Mouse (Mus musculus) naive thymus-derived CD4-positive, alpha-beta T cell, adult 2 months (primary cell): ENCODE measurements around the gene Man1c1.

Experiments
- DNase-seq: peaks from one replicate; pipeline ENCODE4 v3.0.0-alpha.2; 2011; ENCODE audit warnings: low read depth

Gene Man1c1

DNA sequence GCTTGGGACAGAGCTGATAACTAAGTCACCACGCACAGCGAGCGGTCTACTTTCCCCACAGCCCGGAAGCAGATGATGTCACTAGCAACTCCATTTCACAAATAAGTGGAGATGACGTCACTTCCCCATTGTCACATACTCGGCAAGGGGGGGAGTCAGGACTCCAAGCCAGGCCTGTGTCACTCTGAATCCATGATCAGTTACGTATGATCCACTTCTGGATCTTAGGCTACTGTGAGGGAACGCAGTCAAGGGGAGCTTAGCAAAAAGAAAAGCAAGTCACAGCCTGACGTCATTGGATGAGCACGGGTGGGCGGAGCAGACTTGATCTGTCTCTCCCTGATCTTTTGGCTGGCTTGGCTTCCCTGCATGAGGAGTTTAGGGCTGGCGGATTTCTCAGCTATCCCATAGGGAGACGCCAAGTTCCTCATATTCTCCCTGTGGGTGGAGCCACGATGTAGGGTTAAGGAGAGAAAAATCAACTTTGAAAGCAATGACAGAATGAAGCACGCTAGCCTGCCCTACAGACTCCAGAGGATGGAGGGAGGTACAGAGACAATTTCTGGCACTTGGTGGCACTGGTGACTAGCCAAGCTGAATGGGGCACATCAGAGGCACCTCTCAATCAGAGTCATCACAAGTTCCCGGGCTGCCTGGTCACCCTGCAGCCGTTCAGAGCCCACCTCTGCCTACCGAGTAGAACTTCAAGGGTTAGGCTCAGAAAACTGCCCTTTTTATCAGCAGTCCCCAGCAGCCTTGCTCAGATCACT lies 155.7 kb downstream of the Man1c1 start:
- DNase-seq, result peak; percentile 40

DNA sequence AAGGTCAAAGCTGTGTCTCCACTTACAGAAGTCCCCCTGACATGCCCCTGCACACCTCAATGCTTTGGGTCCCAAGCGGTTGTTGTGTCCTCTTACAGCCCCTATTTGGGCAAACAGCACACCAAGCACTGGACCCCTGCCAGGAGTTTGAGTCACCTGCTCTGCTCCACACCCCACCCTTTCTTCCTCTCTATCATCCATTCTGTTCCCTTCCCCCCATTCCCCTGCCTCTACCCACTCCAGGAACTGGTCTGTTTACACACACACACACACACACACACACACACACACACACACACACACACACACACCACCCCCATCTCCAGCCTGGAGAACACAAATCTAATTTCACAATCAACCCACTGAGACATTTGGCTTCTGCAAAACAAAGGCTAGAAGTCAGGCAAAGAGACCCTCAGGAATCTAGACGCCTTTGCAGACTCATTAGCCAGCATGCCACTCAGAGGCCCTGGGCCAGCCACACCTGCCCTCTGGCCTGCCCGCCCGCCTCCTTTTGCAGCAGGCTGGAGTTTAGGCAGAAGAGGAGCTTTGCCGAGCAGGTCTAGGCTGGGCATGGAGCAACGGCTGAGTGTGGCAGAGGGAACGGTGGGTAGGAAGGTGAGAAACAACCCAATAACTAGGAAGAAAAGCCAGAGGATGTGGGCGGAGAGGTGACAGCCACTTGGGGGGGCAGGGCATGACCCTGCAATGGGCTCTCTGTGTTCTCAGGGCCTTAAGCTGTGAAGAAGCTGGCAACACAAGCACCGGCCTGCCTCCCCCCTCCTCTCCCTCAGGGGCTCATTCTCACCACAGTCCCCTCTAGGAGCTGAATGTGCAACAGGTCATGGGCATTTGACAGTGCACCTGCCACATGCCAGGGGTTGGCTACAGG lies 157.0 kb downstream of the Man1c1 start:
- DNase-seq, result no peak

DNA sequence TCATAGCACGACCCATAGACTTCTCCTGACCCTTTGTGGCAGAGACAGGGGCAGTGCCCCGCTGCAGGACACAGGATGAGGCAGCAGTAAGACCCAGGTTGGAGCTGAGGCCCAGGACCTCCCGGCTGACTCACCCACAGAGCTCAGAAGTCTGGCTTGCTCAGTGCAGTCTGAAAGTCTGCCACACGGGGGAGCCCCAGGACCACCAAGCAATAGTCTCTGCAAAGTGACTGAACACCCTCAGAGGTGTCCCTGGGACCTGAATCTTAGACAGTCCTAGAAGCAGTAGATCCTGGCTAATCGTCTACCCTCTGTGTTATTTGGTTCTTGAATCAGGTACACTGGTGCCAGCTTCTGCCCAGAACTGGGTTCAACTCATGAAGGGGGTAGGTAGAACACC lies 160.8 kb downstream of the Man1c1 start:
- DNase-seq, result peak; percentile 94

DNA sequence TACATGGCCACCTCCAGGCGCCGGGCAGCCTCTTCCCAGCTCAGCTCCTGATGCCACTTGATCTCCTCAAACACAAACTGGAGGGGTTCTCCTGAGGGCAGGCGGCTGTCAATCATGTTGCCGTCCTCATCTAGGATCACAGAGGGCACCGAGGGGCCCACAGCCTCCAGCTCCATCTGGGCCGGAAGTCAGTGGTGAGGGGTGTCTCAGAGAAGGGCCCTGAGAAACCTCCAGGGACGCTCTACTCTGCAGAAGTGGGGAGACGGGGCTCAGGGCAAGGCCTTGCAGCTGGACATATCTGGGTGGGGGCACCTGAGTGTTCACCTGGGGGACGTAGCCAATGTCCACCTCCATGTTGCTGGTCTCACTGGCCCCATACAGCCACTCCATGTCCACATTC lies 161.4 kb downstream of the Man1c1 start:
- no peak for DNase-seq

DNA sequence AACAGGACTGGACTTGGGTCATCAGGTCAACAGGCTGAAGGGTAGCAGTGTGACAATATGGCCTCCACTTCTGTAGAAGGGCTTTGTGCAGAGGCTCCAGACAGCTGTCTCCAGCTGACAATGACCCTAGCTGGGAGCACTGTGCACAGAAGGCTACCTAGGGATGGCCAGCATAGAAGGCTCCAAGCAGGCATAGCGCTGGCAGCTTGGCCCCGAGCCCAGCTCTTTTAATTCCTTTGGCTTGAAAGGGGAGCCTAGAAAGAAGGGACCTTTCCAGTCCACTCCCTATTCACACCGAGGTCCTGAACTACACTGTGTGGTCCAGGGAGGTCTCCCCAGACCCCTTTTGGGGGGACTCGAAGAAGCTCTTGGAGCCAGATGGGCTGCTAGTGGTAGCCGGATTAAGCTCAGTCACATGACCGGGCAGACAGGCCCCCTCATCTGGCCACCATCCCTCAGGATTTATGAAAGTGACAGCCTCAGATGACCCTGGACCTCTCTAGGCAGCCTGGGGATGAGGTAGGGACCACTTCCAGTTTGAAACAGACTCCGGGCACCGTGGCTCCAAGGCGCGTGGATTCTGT lies 165.0 kb downstream of the Man1c1 start:
- DNase-seq, result no peak

DNA sequence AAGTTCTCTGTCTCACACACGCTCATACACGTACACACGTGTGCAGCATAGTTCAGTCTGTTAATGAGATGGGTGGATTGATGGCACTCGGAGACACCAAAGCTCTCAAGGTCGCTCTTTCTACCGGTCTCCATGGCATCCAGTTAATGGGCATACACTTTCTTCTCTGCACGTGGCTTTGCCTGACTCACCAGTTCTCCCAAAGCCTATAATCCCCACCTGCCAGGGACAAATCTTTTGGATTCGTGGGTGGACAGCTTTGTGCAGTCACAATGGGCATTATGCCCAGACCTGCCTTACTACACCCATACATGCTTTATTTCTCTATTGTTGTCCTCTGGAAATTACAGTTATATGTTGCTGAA lies 168.3 kb downstream of the Man1c1 start:
- no peak for DNase-seq

DNA sequence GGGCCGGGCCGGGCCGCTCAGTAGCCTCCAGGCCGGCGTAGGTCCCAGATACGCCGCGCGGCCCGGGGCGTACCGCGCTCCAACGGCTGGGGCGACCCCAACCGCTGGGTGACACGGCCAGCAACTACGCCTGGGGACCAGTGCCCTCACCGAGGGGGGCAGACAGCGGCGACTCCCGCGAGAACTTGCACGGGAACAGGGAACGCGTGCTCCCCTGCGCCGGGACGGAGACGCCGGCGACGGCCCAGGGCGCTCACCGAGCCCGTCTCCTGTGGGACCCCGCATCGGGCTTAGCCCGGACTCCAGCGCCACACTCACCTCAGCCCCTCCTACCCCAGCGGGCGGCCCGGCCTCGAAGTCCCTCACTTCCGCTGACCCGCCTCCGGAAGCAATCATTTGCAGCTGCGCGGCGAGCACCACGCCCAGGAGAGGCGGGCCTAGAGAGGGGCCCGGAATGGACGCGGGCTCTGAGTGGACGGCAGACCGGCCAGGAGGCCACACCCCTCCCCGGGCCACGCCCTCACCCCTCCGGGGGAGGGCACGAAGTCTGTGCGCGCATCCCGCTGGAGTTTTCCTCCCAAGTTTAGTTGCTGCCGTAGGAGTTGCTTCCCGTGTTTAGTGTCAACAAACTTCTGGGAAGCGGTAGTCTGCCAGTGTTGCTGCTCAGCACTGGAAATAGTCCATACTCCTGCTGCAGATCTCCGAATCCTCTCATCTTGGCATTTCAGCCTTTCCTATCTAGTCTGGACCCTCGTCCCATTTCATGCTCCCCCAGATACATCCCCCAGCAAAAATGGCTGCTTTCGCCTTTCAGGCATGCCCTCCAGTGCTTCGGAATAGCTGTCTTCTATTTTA lies 168.9 kb downstream of the Man1c1 start, which contains the start of gene Mtfr1l:
TSS of gene Mtfr1l (minus strand) at position 456 of the 855 bp plus-strand sequence.
- peak; percentile 96 for DNase-seq

DNA sequence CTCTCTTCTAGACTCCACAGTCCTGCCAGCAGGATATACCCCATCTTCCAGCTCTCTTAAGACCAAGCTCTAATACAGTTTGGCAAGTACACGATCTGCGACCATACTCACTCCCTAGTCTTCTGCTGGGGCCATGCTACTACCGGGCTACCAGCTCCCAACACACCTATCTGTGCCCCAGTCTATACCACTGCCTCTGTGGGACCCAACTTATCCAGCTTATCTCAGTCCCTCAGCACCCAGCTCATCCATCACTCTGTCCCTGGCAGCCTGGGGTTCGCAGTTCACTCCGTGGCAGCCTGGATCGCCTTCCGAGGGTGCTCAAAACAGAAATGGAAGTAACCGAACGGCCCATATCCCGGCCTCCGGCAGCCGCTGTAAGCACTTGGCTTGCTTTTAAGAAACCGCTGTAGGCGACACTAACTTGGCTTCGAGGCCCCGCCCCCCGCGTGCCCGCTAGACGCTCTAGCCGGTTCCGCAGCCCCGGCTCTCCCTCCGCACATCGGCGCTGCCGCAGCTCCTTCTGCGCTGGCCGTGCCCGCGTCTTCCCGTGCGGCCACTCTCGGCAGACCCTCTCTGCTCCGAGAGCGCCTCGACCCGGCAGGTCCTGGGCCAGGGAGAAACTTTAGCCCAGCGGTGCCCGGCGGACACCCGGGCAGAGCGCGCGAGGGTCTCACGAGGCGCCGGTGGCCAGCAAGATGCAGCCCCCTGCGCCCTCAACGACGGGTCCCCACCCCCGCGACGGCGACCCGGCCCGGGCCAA lies 169.8 kb downstream of the Man1c1 start:
- peak; percentile 85 for DNase-seq

DNA sequence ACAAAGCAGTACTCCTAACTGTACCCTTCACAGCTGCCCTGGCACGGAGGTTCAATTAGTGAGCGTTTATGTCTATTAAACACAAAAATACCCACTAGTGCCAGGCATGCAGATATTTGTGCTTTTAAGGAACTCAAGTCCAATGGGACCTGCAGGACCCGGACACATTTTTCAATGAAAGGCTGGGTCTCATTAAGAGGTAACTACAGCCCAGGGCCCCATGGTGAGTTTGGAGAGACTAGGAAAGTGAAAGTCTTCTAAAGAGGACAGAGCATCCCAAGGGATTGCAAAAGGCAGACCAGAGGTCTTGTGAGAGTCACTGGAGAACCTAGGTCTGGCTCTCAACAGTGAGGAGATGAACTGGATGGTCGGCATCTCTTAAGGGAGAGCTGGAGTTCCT lies 170.7 kb downstream of the Man1c1 start:
- DNase-seq, result no peak

DNA sequence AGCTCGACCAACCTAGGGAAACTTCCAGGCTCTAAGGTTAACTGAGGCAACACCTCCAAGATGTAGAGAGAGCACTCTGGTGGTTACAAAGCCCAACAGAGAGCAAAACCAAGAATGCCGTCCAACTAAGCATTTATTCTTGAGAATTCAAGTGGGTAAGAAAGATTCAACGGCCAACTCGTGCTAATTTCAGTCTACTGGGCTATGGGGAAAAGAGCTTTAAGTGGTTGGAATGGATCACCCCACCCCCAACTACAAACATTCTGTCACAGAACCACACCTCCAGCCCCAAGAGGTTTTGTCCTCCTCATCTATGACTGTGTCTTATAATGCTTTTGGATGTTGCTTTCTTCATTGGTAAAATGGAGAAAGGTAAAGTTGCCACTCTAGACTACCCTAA lies 171.2 kb downstream of the Man1c1 start:
- no peak for DNase-seq

DNA sequence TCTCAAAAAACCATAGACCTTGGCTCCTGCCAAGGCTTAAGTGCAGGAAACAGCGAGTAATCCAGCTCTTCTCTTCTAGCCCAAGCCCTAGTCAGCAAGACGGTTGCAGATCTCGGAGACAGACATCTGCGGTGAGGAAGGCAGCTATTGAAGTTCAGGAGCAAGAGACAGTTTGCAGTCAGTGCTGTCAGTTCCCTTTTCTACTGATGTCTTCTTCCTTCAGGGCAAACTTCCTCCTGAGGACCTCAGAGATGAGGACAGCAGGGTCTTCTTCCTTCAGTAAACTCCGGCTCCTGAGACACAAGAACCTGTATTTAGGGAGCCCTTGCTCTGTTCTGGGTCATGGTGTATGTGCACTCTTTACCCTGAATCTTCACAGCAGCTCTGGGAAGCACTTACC lies 177.9 kb downstream of the Man1c1 start:
- DNase-seq, result no peak

DNA sequence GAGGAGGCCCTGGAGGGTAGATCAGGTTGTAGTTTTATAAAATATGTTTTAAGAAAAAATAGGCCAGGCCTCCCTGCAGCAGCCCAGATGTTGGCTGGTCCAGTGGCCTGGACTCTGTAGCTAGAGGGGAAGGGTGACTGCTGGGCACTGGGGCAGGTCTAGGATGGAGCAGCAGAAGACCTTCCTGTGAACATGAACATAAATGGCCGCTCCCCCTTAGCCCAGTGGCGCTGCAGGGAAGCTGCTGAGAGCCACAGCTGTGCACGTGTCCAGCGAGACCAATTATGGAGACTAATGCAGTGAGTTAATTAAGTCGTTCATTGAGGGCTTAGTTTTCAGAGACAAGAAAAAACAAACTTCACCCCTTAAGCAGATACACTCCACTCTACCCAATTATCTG lies 178.3 kb downstream of the Man1c1 start:
- DNase-seq, result no peak

DNA sequence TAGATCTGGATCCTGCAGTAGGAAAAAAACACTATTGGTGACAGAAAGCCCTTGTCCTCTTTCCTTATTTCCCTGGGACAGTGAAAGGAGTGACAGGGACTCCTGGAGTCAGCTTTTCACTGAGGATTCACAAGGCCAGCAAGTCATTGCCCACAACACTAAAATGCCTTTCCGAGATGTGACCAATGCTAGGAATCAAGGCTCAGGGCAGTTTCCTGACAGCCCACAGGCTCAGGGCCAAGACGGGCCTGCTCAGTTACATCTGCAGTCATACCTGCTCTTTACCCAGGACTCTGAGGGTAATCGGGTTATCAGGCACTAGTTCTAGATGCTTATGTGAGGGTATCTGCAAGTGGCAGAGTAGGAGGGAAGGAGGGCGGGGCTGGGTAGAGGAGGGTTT lies 180.6 kb downstream of the Man1c1 start:
- DNase-seq, result no peak

DNA sequence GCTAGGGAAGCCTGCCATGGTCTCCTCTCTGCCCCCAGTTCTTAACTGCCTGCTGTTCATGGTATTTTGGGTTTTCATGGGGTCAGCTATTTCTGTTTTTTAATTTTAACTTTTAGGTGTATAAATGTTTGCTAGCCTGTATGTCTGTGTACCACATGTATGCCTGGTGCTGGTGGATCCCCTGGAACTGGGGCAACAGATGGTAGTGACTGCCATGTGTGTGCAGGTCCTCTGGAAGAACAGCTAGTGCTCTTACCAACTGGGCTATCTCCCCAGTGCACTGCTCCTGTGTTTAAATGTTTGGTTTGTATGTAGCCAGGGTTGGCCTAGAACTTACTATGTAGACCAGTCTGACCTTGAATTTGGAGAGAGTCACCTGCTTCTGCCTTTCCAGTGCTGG lies 184.8 kb downstream of the Man1c1 start:
- no peak for DNase-seq

DNA sequence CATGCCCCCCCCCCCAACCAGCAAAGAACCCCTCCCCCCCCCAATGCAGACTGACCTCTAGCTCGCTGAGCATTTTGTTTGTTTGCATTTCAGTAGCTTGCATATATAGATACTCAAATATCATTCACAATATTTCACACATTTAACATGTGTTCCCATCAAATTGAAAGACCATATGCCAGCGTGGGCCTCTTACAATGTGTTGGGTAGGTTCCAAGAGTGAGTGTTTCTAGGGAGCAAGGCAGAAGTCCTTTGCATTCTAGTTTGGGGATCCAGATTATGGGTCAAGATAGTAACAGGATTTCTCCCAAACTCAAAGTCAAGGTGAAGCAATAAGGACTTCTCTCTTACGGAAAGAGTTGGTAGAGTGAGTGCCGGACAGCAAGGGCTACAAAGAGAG lies 185.5 kb downstream of the Man1c1 start:
- DNase-seq, result no peak

DNA sequence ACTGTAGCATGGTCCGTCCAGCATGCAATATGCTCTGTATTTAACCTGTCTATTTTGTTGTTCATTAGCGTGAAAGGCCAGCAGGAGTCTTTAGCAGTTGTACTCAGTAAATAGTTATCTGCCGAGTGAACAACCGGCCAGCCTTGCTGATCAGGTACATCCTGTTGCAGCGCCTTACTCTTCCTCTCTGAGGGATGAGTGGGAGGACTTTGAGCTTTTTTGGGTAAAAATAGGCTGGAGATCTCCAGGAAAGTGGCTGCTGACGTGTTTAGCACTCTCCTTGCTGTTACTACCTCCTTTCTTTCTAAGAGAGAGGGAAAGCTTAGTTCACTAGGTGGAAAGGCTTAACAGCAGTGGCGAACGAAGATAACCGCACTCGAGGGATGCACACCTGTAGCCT lies 186.4 kb downstream of the Man1c1 start:
- no peak for DNase-seq

DNA sequence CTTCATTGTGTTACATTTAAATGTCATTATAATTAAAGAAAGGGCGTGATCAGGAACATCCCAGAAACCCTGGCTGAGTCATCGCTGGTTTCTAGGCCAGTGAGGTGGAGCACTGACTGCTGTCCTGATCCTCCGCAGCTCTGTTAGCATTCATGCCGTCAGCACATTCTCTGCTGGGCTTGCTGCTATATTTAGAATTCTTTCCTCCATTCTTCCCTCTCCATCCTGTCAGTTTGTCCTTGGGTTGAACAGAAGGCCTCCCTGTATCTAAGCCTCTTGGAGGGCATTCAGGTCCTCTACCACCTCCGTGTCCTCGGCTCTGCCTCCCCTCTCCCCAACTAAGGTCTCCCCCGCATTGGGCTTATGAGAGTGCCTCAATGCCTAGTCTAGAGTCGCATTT lies 187.1 kb downstream of the Man1c1 start:
- no peak for DNase-seq

DNA sequence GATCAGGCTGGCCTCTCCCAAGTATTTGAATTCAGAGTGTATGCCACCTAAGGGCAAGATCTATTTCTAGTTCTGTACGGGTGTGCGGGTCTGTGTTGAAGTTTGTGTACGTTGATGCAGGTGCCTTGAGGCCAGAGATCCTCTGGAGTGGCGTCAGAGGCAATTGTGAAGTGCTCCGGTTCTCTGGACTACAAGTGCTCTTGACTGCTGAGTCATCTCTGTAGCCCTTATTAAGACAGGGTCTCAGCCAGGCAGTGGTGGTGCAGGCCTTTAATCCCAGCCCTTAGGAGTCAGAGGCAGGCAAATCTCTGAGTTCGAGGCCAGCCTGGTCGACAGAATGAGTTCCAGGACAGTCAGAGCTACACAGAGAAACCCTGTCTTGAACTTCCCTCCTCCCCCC lies 188.5 kb downstream of the Man1c1 start:
- no peak for DNase-seq

DNA sequence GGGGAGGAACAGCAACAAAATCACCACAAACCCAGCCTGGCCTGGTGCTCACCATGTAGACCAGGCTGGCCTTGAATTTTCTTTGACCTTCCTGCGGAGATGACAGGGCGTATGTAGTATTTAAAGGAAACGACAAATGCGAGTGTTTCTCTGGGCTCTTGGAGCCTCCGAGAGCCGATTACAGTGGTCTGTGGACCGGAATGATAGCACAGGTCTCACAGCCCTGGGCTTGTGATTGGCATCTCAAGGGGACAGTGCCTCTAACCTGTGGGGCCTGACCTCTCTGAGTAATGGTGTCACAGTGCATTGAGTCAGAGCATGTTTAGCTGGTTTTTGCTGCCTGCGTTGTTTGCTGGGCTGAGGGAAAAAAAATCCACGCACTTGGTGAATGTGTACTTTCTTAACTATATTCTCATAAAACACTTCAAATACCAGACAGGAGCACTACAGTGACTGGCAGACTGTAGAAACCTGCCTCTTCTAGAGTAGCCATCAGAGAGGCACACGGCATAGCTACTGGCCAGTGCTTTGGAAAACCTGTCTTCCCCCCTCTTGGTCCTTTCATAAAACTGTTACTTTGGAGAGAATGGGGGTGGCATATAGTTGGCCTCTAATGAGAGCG lies 189.7 kb downstream of the Man1c1 start:
- no peak for DNase-seq

DNA sequence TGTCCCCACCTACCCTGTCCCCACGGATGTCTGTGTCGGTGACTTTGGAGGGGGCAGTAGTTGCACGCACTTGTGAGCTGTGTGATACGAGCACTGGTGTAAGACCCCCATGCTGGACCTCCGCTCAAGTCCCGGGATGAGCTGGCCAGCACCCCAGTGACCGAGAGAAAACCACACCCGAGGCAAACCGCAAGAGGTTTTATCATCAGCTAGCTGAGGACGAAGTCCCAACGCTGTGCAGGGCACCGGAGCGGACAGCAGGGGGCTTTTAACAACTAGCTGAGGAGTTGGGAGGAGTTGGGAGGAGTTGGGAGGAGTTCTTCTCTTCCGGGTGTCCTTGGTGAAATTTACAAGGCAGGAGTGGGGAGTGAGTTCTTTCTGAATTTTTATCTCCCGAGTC lies 191.3 kb downstream of the Man1c1 start:
- DNase-seq, result no peak

DNA sequence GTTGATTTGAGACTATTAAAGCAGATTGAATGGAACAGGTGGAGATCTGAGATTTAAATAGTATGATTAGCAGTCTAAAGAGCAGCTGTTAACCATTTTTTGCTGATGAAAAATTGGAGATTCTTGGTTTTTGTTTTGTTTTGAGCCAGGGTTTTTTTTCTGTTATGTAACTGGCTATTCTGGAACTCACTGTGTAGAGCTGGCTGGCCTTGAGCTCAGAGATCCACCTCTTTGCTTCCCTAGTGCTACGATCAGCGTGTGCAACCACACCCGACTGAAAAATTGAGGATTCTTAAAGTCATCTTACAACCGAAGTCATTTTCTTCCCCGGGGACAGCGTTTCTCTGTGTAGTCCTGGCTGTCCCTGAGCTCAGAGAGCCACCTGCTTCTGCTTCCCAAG lies 192.4 kb downstream of the Man1c1 start:
- no peak for DNase-seq
